Mouse (Mus musculus): ENCODE results near the gene Glis3.

DNA sequence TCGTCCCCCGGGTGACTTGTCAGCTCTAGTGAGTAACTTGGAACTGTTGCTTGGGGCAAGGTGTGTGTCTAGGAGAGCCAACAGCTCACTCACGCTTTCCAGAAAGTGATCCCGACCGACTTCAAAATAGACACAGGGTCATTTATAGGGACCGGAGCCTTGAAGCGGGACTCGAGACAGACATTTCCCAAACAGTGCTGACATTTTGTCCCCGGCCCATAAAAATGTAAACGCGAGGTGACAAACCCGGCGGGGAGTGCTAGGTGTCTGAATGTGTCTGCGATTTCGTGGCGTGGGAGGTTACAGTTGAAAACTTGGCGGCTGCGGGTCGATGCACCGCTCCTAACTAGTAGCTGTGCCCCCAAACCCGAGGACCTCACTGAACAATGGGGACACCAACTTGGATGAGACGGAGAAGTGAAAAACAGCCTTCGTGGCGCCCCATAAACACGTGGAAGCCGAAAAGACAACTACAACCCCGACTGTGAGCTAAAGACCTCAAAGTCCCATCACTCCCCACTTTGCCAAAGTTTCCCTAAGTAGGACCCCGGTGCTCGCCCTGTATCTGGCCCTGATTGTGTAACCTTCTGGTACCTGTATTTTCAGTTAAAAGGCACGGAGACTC is 1.1 kb downstream of the Glis3 start:
- TF ChIP-seq EP300 (IDR thresholded peaks at IDR 0.05; ENCODE audit: low read depth) (no peak), CTCF (IDR thresholded peaks at IDR 0.05; ENCODE audit: low read depth) (no peak)
